Mouse (Mus musculus) intestine, embryonic 15.5 days (tissue): Measurements from ENCODE around the gene Hgfac. TPM values are rescaled to one million over a fixed set of nuclear protein-coding genes. Genes with fewer than 3 reads are reported as not detected.

Experiments
- ATAC-seq: fragments of 200-750 bp; cut with Nextera tagmentation; 2 replicates; pipeline ENCODE4 v1.8.0; 2017; ENCODE audit warnings: moderate TSS enrichment, moderate library complexity
- H3K27ac ChIP-seq: fragments of 300-500 bp; sonication (generic); 2 replicates; pipeline ENCODE4 v1.5.1; 2015; ENCODE audit warnings: mild to moderate bottlenecking, inconsistent platforms
- H3K27me3 ChIP-seq: fragments of 300-500 bp; sonication (generic); replicated peaks from 2 replicates; pipeline ENCODE4 v1.6.1; 2015; ENCODE audit warnings: inconsistent platforms
- H3K36me3 ChIP-seq: fragments of 300-500 bp; sonication (generic); 2 replicates; pipeline ENCODE4 v1.6.1; 2015; ENCODE audit warnings: inconsistent platforms
- H3K4me1 ChIP-seq: fragments of 300-500 bp; sonication (generic); replicated peaks from 2 replicates; pipeline ENCODE4 v1.6.1; 2015; ENCODE audit warnings: inconsistent platforms
- H3K4me2 ChIP-seq: fragments of 300-500 bp; sonication (generic); replicated peaks from 2 replicates; pipeline ENCODE4 v1.6.1; 2015; ENCODE audit warnings: mild to moderate bottlenecking, inconsistent platforms
- H3K4me3 ChIP-seq: fragments of 300-500 bp; sonication (generic); replicated peaks from 2 replicates; pipeline ENCODE4 v1.5.1; 2015; ENCODE audit warnings: inconsistent platforms
- H3K9ac ChIP-seq: fragments of 300-500 bp; sonication (generic); 2 replicates; pipeline ENCODE4 v1.6.1; 2015; ENCODE audit warnings: inconsistent platforms
- H3K9me3 ChIP-seq: fragments of 300-500 bp; sonication (generic); 2 replicates; pipeline ENCODE4 v1.6.1; 2016; ENCODE audit warnings: inconsistent platforms
- WGBS: fragments of 180-500 bp; shearing (Covaris S2); methylation state at CpG from one replicate; pipeline ENCODE4 v1.1.7; 2015; 5-methylcytosine and 5-hydroxymethylcytosine counted together
- polyA plus RNA-seq: library from polyadenylated mRNA; unstranded; fragments of >200 nt; fragmentation: Nextera tagmentation; extraction: Ambion mirVana; gene quantifications from 2 replicates; pipeline ENCODE4 v1.2.1, GENCODE M21; 2015

The Hgfac gene
- 4.9 and 11.8 TPM in 2 replicates for polyA plus RNA-seq

DNA sequence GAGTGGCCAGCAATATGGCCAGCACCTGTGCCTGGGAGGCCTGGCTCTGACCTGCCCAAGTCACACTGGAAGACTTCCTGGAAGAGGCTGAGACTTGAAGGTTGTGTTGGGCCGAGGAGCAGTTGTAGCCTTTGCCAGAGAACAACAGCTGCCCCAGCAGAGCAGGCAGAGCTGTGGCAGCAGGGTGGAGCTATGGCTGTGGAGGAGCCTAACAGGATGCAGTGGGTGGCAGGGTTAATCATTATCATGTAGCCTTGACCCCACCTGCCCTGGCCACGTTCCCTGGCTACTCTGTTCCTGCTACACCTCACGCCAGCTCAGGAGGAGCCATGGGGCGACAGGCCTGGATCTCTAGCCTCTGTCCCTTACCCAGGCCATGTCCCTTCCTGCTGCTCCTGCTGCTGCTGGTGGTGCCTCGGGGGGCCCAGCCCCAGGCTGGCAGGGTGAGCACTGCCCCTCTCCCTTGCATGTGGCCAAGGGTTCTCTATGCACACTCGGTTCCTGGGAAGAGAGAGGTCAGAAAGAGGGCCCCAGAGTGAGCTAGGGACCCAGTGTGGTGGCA lies at the start of gene Hgfac:
Gene Hgfac (plus strand): TSS at position 242 of the 562 bp plus-strand sequence.
- ATAC-seq = peak; percentile 69
- no peak within 1 kb of the TSS; the same call in 1 of the 2 replicates for H3K9ac ChIP-seq
- H3K27me3 ChIP-seq = no peaks in the 10 kb centered on the region
- no peaks in the 10 kb centered on the region for H3K4me1 ChIP-seq
- no peak within 1 kb of the TSS for H3K4me3 ChIP-seq
- no peaks in the 10 kb centered on the region for H3K9me3 ChIP-seq
- H3K27ac ChIP-seq = no peak within 1 kb of the TSS
- no peaks in the 10 kb centered on the region for H3K36me3 ChIP-seq
- WGBS = 43% methylated on average over 6 of the region's 6 CpGs
- 0 out of 2 replicates have a peak within 1 kb of the TSS, but pooled peaks have one; percentile 11 for H3K4me2 ChIP-seq

DNA sequence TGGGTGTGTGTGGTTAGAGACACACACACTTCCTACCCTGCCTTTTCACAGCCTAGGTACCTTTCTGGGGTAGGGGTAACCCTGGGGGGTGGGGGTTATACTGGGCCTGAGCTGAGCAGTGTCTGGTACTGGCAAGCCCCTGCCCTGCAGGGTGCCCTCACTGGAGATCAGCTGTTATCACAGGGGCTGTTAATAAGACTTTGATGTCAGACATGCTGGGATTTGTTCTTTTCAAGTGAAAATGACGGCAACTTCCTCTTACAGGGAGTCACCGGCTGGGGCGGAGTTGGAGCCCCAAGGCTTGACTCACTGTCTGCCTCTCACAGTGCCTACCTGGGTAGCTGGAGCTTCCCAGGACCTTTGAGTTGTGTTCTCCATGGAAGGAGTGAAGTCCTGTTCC lies 42.6 kb upstream of the Hgfac start:
- Histone ChIP-seq H3K4me3 (no peak overlapping the region), H3K4me1 (peaks cover 5% of the 10 kb centered on the region), H3K27me3 (no peaks in the 10 kb centered on the region), H3K9me3 (no peaks in the 10 kb centered on the region), H3K9ac (no peak overlapping the region), H3K36me3 (no peaks in the 10 kb centered on the region), H3K27ac (no peak overlapping the region), H3K4me2 (no peak overlapping the region)
- WGBS = 47% methylated on average over 3 of the region's 3 CpGs
- ATAC-seq = peak; percentile 69

DNA sequence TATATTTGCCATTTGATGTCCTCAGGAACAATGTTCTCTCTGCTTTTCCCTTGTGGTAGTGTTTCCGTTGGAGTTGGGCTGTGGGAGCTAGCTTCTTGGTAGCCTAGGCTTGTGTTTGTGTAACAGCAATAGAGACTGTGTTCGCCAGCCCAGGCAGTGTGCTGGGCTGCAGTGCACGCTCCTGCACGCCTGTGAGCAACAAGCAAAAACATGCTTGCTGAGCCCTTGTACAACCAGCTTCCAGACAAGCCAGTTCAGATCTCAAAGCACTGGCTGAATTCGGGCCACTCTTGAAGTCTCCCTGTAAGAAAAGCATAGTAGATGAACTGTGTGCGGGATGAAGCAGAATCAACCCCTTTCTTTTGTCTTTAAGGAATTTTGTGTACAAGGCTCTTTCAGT lies 42.0 kb upstream of the Hgfac start:
- Histone ChIP-seq H3K36me3 (no peaks in the 10 kb centered on the region), H3K4me3 (no peak overlapping the region), H3K27me3 (no peaks in the 10 kb centered on the region), H3K27ac (no peak overlapping the region), H3K9me3 (no peaks in the 10 kb centered on the region), H3K4me1 (peaks cover 5% of the 10 kb centered on the region), H3K9ac (no peak overlapping the region), H3K4me2 (no peak overlapping the region)
- WGBS = 81% methylated on average over 6 of the region's 6 CpGs
- ATAC-seq = no peak

DNA sequence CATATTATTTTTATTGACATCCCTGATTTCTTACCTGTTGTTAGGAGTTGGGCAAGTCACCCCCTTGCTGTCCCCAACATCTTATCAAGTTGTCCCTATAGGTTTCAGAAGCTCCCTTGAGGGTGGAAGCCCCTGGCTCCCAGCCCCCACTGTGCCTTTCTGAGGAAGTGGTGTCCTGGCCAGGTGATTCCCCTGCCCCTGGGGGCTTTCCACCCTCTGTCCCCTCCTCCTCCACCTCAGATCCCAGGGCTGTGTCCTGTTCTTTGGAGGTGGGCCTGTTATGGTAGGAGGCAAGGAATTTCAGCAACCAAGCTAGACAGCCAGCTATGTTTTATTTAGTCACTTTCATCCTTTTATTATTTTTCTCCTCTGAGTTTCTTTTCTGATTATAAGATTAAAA lies 41.0 kb upstream of the Hgfac start:
- H3K9me3 ChIP-seq = no peaks in the 10 kb centered on the region
- no peaks in the 10 kb centered on the region for H3K27me3 ChIP-seq
- H3K27ac ChIP-seq = no peak overlapping the region
- H3K9ac ChIP-seq = no peak overlapping the region
- H3K4me3 ChIP-seq = no peak overlapping the region
- H3K4me1 ChIP-seq = peaks cover 5% of the 10 kb centered on the region
- H3K36me3 ChIP-seq = no peaks in the 10 kb centered on the region
- H3K4me2 ChIP-seq = no peak overlapping the region
- ATAC-seq = no peak

DNA sequence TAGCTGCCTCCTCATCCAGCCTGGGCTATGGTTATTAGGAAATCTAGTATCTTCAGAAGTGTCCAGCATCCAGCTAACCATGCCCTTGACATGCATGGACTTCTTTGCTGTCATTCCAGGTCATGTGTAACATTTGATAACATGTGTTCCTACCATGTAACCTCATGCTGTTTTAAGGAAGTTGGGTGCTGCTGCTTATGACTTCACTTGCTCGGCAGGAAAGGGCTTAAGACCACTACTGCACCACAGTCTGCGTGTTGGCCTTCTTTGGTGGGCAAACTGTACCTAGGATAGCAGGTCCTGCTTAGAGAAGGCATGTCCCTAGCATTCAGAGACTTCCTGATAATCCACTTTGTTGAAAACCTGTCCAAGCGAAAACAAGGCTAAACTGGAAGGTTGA lies 40.2 kb upstream of the Hgfac start:
- Histone ChIP-seq H3K27ac (no peak overlapping the region), H3K27me3 (no peaks in the 10 kb centered on the region), H3K4me1 (peaks cover 5% of the 10 kb centered on the region), H3K4me2 (no peak overlapping the region), H3K4me3 (no peak overlapping the region), H3K9me3 (no peaks in the 10 kb centered on the region), H3K9ac (no peak overlapping the region), H3K36me3 (no peaks in the 10 kb centered on the region)
- ATAC-seq = no peak
- 72% methylated on average over 3 of the region's 3 CpGs for WGBS

DNA sequence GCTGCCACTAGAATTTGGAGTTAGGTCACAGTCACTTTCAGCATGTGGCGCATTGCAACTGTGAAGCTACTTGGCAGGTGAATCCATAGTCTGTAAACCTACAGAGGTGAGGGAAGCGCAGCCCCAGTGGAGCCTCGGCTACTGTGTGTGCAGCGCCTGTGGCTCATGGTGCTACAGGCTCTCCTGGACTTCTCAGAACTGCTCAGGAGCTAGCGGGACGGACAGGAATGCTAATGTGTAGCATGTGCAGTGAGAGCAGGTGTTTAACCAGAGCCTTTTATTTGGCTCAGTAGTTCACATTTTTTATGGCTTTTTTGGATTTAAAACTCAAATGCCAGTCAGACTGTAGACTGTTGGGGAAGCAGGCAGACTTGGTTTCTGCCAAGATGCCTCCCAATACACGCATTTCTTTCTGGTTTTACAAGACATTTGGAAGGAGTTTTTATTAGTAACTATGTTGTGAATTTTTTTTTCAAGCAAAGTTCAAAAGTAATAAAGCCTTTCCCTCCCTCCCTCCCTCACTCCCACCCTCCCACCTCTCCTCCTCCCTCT lies 37.6 kb upstream of the Hgfac start:
- H3K27me3 ChIP-seq = no peaks in the 10 kb centered on the region
- no peak for ATAC-seq

DNA sequence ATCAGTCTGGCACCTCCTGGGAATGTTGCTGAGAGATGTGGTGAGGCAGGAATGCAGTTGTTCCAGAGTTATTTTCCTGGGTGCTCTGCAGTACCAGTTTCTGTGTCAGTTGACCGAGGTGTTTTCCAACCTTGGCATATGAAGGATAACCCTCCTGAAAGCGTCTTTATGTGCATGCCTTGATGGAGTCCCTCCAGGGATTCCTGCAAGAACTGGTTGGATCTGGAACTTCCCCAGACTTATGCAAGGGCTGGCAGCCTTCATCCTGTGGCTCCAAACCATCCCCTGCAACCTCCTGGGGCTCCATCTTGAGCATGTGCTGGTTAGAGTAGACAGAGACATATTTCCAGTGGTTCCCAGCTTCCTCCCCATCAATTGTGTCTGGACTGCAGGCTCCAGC lies 36.5 kb upstream of the Hgfac start:
- ATAC-seq = no peak
- Histone ChIP-seq H3K9me3 (no peaks in the 10 kb centered on the region), H3K27ac (no peak overlapping the region), H3K4me2 (no peak overlapping the region), H3K9ac (no peak overlapping the region), H3K4me3 (no peak overlapping the region), H3K4me1 (no peaks in the 10 kb centered on the region), H3K36me3 (no peaks in the 10 kb centered on the region), H3K27me3 (no peaks in the 10 kb centered on the region)
- WGBS = 92% methylated on average over 2 of the region's 2 CpGs

More for the DNA sequence above, 37.6 kb upstream of the Hgfac start:
- Histone ChIP-seq H3K4me2 (no peak overlapping the region), H3K36me3 (no peaks in the 10 kb centered on the region), H3K4me1 (peaks cover 1% of the 10 kb centered on the region), H3K9me3 (no peaks in the 10 kb centered on the region), H3K9ac (no peak overlapping the region), H3K27ac (no peak overlapping the region), H3K4me3 (no peak overlapping the region)
- 81% methylated on average over 7 of the region's 7 CpGs for WGBS

DNA sequence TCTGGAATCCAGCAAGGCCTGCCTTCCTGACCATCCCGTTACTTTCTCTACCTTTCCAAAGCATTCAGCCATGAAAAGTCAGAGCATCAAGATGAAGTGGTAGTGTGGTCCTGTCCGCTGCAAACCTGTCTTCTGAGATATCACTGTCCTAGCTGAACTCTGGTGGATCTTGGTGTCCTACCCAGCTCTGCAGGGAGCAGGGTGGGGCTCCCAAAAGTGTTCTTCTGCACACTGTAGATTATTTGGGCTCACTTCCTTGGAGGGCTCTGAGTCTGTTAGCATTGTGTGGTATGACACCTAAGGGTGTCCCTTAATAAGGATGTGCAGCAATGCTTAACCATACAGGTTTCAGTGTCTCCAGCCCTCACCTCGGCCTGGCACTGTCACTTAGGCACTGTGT lies 35.6 kb upstream of the Hgfac start:
- WGBS = 91% methylated on average over 3 of the region's 3 CpGs
- Histone ChIP-seq H3K27ac (no peak overlapping the region), H3K36me3 (no peaks in the 10 kb centered on the region), H3K9ac (no peak overlapping the region), H3K9me3 (no peaks in the 10 kb centered on the region), H3K27me3 (no peaks in the 10 kb centered on the region), H3K4me3 (no peak overlapping the region), H3K4me2 (no peak overlapping the region), H3K4me1 (no peaks in the 10 kb centered on the region)
- ATAC-seq = no peak

DNA sequence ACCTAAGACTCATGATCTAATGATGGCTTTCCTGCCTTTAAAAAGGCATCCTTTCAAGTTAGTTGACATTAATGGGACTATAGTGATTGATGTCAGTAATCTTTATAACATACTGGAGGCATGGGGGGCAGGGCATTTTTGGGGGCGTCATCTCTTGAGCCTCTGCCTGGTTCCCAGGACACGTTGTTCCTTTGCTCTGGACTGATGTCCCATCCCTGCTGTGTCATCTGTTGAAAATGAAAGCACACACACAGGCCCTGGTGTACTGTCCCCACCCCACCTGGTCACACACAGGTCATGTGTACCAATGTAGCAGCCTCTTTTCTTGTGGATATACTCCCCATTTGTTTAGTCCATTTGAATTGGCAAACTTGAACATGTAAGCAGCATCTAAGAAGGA lies 34.7 kb upstream of the Hgfac start:
- Histone ChIP-seq H3K9ac (no peak overlapping the region), H3K9me3 (no peaks in the 10 kb centered on the region), H3K27me3 (no peaks in the 10 kb centered on the region), H3K4me1 (no peaks in the 10 kb centered on the region), H3K27ac (no peak overlapping the region), H3K4me2 (no peak overlapping the region), H3K4me3 (no peak overlapping the region), H3K36me3 (no peaks in the 10 kb centered on the region)
- 52% methylated on average over 2 of the region's 2 CpGs for WGBS
- no peak for ATAC-seq

DNA sequence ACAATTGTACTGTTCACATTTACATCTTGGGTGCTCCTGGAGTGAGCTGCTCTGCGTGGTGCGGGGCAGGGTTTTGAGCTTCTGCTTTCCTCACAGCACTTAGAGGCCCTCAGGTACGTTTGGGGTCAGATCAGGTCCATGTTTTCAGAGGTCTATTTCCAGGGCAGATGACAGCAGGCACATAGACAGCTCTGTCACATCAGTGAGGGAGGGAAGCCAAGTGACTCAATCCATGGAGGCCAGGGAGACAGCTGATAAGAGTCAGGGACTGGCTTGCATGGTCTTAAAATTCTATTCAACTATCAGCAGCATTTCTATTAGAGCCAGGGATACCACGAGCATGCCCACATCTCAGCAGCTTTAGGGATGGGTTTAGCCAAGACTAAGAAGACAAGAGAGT lies 32.1 kb upstream of the Hgfac start:
- Histone ChIP-seq H3K4me3 (no peak overlapping the region), H3K36me3 (no peaks in the 10 kb centered on the region), H3K4me1 (no peaks in the 10 kb centered on the region), H3K27ac (no peak overlapping the region), H3K9ac (no peak overlapping the region), H3K4me2 (no peak overlapping the region), H3K27me3 (no peaks in the 10 kb centered on the region), H3K9me3 (no peaks in the 10 kb centered on the region)
- 94% methylated on average over 4 of the region's 4 CpGs for WGBS
- no peak for ATAC-seq

DNA sequence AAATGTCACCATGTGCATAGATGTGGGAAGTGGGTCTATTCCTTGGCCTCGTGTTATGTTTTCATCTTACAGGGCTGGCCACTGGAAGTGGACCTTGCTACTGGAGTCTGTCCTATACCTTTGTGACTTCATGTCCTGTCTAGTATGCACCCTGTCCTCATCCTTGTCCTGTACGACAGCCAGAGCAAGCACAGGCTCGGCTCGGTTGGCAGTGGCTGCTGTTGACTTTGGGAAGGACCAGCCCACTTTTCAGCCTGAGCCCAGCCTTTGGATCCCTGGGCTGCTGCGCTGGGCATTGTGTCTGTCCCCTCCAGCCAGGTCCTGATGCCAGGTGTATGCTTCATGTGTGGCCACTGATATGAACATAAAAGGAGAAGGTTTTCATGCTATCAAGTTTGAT lies 30.7 kb upstream of the Hgfac start:
- 69% methylated on average over 5 of the region's 5 CpGs for WGBS
- no peaks in the 10 kb centered on the region for H3K9me3 ChIP-seq
- no peak overlapping the region for H3K9ac ChIP-seq
- ATAC-seq = no peak
- H3K36me3 ChIP-seq = no peaks in the 10 kb centered on the region
- H3K4me2 ChIP-seq = no peak overlapping the region
- H3K4me3 ChIP-seq = no peak overlapping the region
- no peak overlapping the region for H3K27ac ChIP-seq
- no peaks in the 10 kb centered on the region for H3K27me3 ChIP-seq
- no peaks in the 10 kb centered on the region for H3K4me1 ChIP-seq

DNA sequence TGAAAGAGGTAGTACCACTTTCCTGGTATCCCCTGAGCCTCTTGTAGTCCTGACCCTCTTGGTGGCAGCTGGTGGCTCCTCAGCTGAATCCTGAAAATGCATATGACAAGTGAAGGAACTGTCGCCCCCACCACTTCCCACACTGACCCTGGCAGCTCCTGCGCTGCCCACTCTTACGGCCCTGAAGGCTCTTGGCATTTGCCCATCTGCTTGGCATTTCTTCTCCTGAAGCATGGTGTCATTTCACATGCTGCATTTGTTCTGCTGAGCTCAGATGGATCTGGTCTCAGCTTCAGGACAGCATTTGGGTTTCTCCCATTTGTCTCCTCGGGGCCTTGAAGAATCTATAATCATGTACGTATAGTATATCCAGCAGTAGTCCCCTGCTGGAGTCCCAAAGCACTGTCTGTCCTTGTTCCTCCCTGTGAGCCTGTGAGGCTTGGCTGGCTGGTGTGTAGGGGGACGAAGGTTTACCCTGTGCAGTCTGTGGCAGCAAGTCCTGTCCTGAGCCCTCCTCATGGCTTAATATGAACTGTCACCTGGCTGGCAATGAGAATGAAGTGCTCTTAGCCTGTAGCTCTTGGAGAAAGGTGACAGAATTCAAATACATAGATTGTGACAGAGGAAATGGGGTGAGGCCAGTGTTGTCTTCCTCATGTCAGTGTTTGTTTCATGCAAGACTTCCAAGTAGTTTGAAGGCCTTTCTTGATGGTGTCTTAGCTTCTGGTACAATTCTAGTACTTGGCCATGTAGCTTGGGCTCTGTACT lies 30.0 kb upstream of the Hgfac start:
- Histone ChIP-seq H3K4me3 (no peak overlapping the region), H3K9me3 (no peaks in the 10 kb centered on the region), H3K36me3 (no peaks in the 10 kb centered on the region), H3K27me3 (no peaks in the 10 kb centered on the region), H3K4me1 (no peaks in the 10 kb centered on the region), H3K9ac (no peak overlapping the region), H3K4me2 (no peak overlapping the region), H3K27ac (no peak overlapping the region)
- WGBS = 93% methylated on average over 6 of the region's 6 CpGs
- no peak for ATAC-seq

DNA sequence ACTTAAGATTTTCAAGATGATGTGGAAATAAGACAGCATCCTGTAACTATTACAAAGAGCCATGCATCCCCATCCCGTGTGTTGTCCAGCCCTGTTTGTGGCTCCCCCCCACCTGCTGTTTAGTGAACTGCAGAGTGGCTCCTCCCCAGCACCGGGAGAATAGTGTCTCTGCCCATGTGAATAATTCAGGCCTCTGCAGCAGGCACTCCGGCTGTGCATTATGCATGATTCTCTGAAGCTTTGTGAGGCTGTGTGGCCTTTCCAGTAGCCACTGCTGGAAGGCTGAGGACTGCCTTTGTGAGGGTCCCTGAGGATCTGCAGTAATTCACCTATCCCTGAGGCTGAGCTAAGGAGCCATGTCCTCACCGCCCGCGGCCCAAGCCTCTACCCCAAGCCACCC lies 27.3 kb upstream of the Hgfac start:
- WGBS = 76% methylated on average over 6 of the region's 6 CpGs
- no peak overlapping the region for H3K27ac ChIP-seq

More for the DNA sequence above, 27.3 kb upstream of the Hgfac start:
- Histone ChIP-seq H3K9me3 (no peaks in the 10 kb centered on the region), H3K4me1 (no peaks in the 10 kb centered on the region), H3K9ac (no peak overlapping the region), H3K4me3 (no peak overlapping the region), H3K36me3 (no peaks in the 10 kb centered on the region), H3K4me2 (no peak overlapping the region), H3K27me3 (no peaks in the 10 kb centered on the region)
- ATAC-seq = no peak
